Mouse (Mus musculus) thymus, adult 18-20 months (tissue): ENCODE results near the gene Sp7.

ENCODE experiments used
- DNase-seq, 2 experiments: peaks; one replicate each; pipeline ENCODE4 v3.0.0; 2022; ENCODE audit warnings: mixed read lengths in 2 of 2

Gene Sp7

GRCm38 (mm10) chr15:102366733-102367344 is at the start of gene Sp7:
Gene Sp7 (minus strand): TSS chr15:102367182.
- no peak for DNase-seq

GRCm38 (mm10) chr15:102413687-102414086 is 46.7 kb upstream of the Sp7 start:
- DNase-seq, result no peak

GRCm38 (mm10) chr15:102411077-102411476 is 44.1 kb upstream of the Sp7 start:
- no peak for DNase-seq

GRCm38 (mm10) chr15:102409286-102409685 is 42.3 kb upstream of the Sp7 start:
- no peak for DNase-seq

GRCm38 (mm10) chr15:102408558-102409130 is 41.7 kb upstream of the Sp7 start:
- no peak for DNase-seq

- no peak for DNase-seq
Measured at GRCm38 (mm10) chr15:102407681-102408557, 40.9 kb upstream of the Sp7 start.

GRCm38 (mm10) chr15:102406912-102407580 is 40.1 kb upstream of the Sp7 start:
- no peak for DNase-seq

- peak; percentile 66 to 71 for DNase-seq
Measured at GRCm38 (mm10) chr15:102406196-102406911, 39.4 kb upstream of the Sp7 start.

- DNase-seq, result peak; percentile 99 to 100
Measured at GRCm38 (mm10) chr15:102405489-102406195, 38.7 kb upstream of the Sp7 start, which contains the start of gene Sp1. Gene Sp1 (plus strand): TSS chr15:102406143.

- no peak for DNase-seq
Measured at GRCm38 (mm10) chr15:102404608-102405488, 37.9 kb upstream of the Sp7 start.

GRCm38 (mm10) chr15:102402210-102402609 is 35.2 kb upstream of the Sp7 start:
- no peak for DNase-seq

- no peak for DNase-seq
Measured at GRCm38 (mm10) chr15:102401278-102401677, 34.3 kb upstream of the Sp7 start.

- no peak for DNase-seq
Measured at GRCm38 (mm10) chr15:102400476-102401045, 33.6 kb upstream of the Sp7 start.

- DNase-seq, result peak; percentile 77 to 83
Measured at GRCm38 (mm10) chr15:102399229-102400221, 32.5 kb upstream of the Sp7 start.

- no peak for DNase-seq
Measured at GRCm38 (mm10) chr15:102398629-102399028, 31.6 kb upstream of the Sp7 start.

- no peak for DNase-seq
Measured at GRCm38 (mm10) chr15:102395061-102395460, 28.1 kb upstream of the Sp7 start.

- no peak for DNase-seq
Measured at GRCm38 (mm10) chr15:102393584-102394014, 26.6 kb upstream of the Sp7 start.

GRCm38 (mm10) chr15:102392520-102392919 is 25.5 kb upstream of the Sp7 start:
- DNase-seq, result no peak

- DNase-seq, result no peak
Measured at GRCm38 (mm10) chr15:102388942-102389341, 22.0 kb upstream of the Sp7 start.
